Mouse (Mus musculus): Measurements from ENCODE around the gene Pigq. TPM values are rescaled to one million over a fixed set of nuclear protein-coding genes. Genes with fewer than 3 reads are reported as not detected.

Gene Pigq
- polyA plus RNA-seq, 2 experiments, result 48.8 to 95.4 TPM

GRCm38 (mm10) chr17:25956631-25957030, 11.9 kb upstream of the Pigq start:
- no peak for TF ChIP-seq POLR2A (IDR thresholded peaks at IDR 0.05; ENCODE audit: borderline replicate concordance, extremely low read depth, insufficient read depth, insufficient read length)
- whole genome bisulfite sequencing, result 67% methylated on average over 7 of the region's 7 CpGs
- H3K4me1 ChIP-seq (ENCODE audit: control insufficient read depth, insufficient read depth, low read length), result 0 out of 2 replicates have a peak, but pooled peaks cover 3% of the 10 kb centered on the region

GRCm38 (mm10) chr17:25956201-25956600, 11.5 kb upstream of the Pigq start:
- no peak overlapping the region for H3K4me3 ChIP-seq (replicated peaks; ENCODE audit: low read length)
- TF ChIP-seq POLR2A (IDR thresholded peaks at IDR 0.05; ENCODE audit: borderline replicate concordance, extremely low read depth, insufficient read depth, insufficient read length), result no peak
- 0 out of 2 replicates have a peak overlapping the region, but pooled peaks have one; percentile 16 for H3K9ac ChIP-seq (ENCODE audit: low read depth, low read length, severe bottlenecking)
- H3K27ac ChIP-seq (replicated peaks; ENCODE audit: low read depth, low read length), result no peak overlapping the region
- ATAC-seq (ENCODE audit: low FRiP score, low read depth), result no peak
- peaks cover 32% of the 10 kb centered on the region for H3K36me3 ChIP-seq (ENCODE audit: control insufficient read depth, insufficient read depth, low read length)
- no peaks in the 10 kb centered on the region for H3K9me3 ChIP-seq (ENCODE audit: control insufficient read depth, low read length)
- WGBS, result 60% methylated on average over 7 of the region's 7 CpGs
- peaks cover 6% of the 10 kb centered on the region; the same call in 1 of the 2 replicates for H3K4me1 ChIP-seq (ENCODE audit: control insufficient read depth, insufficient read depth, low read length)
- no peak overlapping the region for H3K4me2 ChIP-seq (replicated peaks; ENCODE audit: low read depth, low read length, severe bottlenecking)
- peaks cover 25% of the 10 kb centered on the region for H3K27me3 ChIP-seq (ENCODE audit: control insufficient read depth, insufficient read depth, low read length)
- DNase-seq (ENCODE audit: low spot score), result no peak

More at GRCm38 (mm10) chr17:25956631-25957030, 11.9 kb upstream of the Pigq start:
- no peak for ATAC-seq (ENCODE audit: low FRiP score, low read depth)
- Histone ChIP-seq H3K27ac (replicated peaks; ENCODE audit: low read depth, low read length) (no peak overlapping the region), H3K4me2 (replicated peaks; ENCODE audit: low read depth, low read length, severe bottlenecking) (no peak overlapping the region), H3K4me3 (replicated peaks; ENCODE audit: low read length) (no peak overlapping the region), H3K36me3 (ENCODE audit: control insufficient read depth, insufficient read depth, low read length) (peaks cover 35% of the 10 kb centered on the region), H3K9me3 (ENCODE audit: control insufficient read depth, low read length) (no peaks in the 10 kb centered on the region), H3K27me3 (ENCODE audit: control insufficient read depth, insufficient read depth, low read length) (peaks cover 21% of the 10 kb centered on the region), H3K9ac (ENCODE audit: low read depth, low read length, severe bottlenecking) (0 out of 2 replicates have a peak overlapping the region, but pooled peaks have one; percentile 16)
- DNase-seq (ENCODE audit: low spot score), result no peak

DNA sequence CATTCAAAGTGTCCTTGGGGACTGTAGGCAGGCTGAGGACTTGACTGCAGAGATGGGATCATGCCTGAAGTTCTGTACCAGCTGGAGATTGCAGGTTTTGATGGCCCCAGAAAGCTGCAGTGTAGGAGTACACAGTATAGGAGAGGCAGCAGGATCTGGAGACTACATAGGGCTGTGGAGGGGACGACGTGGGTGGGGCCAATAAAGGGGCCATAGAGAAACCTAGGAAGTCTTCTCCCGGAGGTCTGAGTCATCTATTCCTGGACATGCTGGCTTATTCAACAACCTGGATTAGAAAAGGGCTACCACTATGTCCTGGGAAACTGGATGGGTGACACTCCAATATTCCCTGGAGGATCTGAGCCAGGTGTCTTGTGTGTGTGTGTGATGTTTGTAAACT, 11.0 kb upstream of the Pigq start:
- no peak for ATAC-seq (ENCODE audit: low FRiP score, low read depth)
- 44% methylated on average over 3 of the region's 3 CpGs for WGBS
- TF ChIP-seq POLR2A (IDR thresholded peaks at IDR 0.05; ENCODE audit: borderline replicate concordance, extremely low read depth, insufficient read depth, insufficient read length), result no peak
- 0 out of 2 replicates have a peak overlapping the region, but pooled peaks have one; percentile 28 for H3K9ac ChIP-seq (ENCODE audit: low read depth, low read length, severe bottlenecking)
- no peak overlapping the region for H3K27ac ChIP-seq (replicated peaks; ENCODE audit: low read depth, low read length)
- H3K36me3 ChIP-seq (ENCODE audit: control insufficient read depth, insufficient read depth, low read length), result peaks cover 28% of the 10 kb centered on the region
- H3K4me3 ChIP-seq (replicated peaks; ENCODE audit: low read length), result no peak overlapping the region
- DNase-seq (ENCODE audit: low spot score), result no peak
- peaks cover 30% of the 10 kb centered on the region for H3K27me3 ChIP-seq (ENCODE audit: control insufficient read depth, insufficient read depth, low read length)
- peaks cover 9% of the 10 kb centered on the region; the same call in 1 of the 2 replicates for H3K4me1 ChIP-seq (ENCODE audit: control insufficient read depth, insufficient read depth, low read length)
- no peak overlapping the region for H3K4me2 ChIP-seq (replicated peaks; ENCODE audit: low read depth, low read length, severe bottlenecking)
- no peaks in the 10 kb centered on the region for H3K9me3 ChIP-seq (ENCODE audit: control insufficient read depth, low read length)

GRCm38 (mm10) chr17:25954671-25955070, 9.9 kb upstream of the Pigq start:
- Histone ChIP-seq H3K27ac (replicated peaks; ENCODE audit: low read depth, low read length) (no peak overlapping the region), H3K27me3 (ENCODE audit: control insufficient read depth, insufficient read depth, low read length) (peaks cover 39% of the 10 kb centered on the region), H3K4me2 (replicated peaks; ENCODE audit: low read depth, low read length, severe bottlenecking) (no peak overlapping the region), H3K4me3 (replicated peaks; ENCODE audit: low read length) (no peak overlapping the region), H3K4me1 (ENCODE audit: control insufficient read depth, insufficient read depth, low read length) (peaks cover 9% of the 10 kb centered on the region; the same call in 1 of the 2 replicates), H3K9me3 (ENCODE audit: control insufficient read depth, low read length) (no peaks in the 10 kb centered on the region), H3K36me3 (ENCODE audit: control insufficient read depth, insufficient read depth, low read length) (peaks cover 18% of the 10 kb centered on the region), H3K9ac (ENCODE audit: low read depth, low read length, severe bottlenecking) (no peak overlapping the region)
- DNase-seq (ENCODE audit: low spot score) (no peak), ATAC-seq (ENCODE audit: low FRiP score, low read depth) (no peak)
- 75% methylated on average over 1 of the region's 2 CpGs for WGBS
- TF ChIP-seq POLR2A (IDR thresholded peaks at IDR 0.05; ENCODE audit: borderline replicate concordance, extremely low read depth, insufficient read depth, insufficient read length), result no peak

- Histone ChIP-seq H3K9me3 (ENCODE audit: control insufficient read depth, low read length) (no peaks in the 10 kb centered on the region), H3K36me3 (ENCODE audit: control insufficient read depth, insufficient read depth, low read length) (peaks cover 6% of the 10 kb centered on the region), H3K27ac (replicated peaks; ENCODE audit: low read depth, low read length) (no peak overlapping the region), H3K4me1 (ENCODE audit: control insufficient read depth, insufficient read depth, low read length) (peaks cover 9% of the 10 kb centered on the region; the same call in 1 of the 2 replicates), H3K9ac (ENCODE audit: low read depth, low read length, severe bottlenecking) (no peak overlapping the region), H3K4me3 (replicated peaks; ENCODE audit: low read length) (no peak overlapping the region), H3K4me2 (replicated peaks; ENCODE audit: low read depth, low read length, severe bottlenecking) (no peak overlapping the region), H3K27me3 (ENCODE audit: control insufficient read depth, insufficient read depth, low read length) (peaks cover 39% of the 10 kb centered on the region)
- DNase-seq (ENCODE audit: low spot score), result no peak
- TF ChIP-seq POLR2A (IDR thresholded peaks at IDR 0.05; ENCODE audit: borderline replicate concordance, extremely low read depth, insufficient read depth, insufficient read length), result no peak
- 77% methylated on average over 5 of the region's 5 CpGs for WGBS
- no peak for ATAC-seq (ENCODE audit: low FRiP score, low read depth)
Observed at GRCm38 (mm10) chr17:25953161-25953560, 8.4 kb upstream of the Pigq start.

All from limb, embryonic 14.5 days (tissue).